Mouse (Mus musculus): ENCODE data around the gene Unc45b.
A peak's percentile ranks its signal among the peaks of the same experiment; 100 is the strongest.
"Not testable (repeated sequence)": the region's sequence is repeated elsewhere in the genome, so short reads cannot be mapped to it uniquely, and the experiment has no call there.

The Unc45b gene

GRCm38 (mm10) chr11:82950736-82951481 is 40.6 kb downstream of the Unc45b start, which contains the start of gene Slfn5:
Gene Slfn5, plus strand, starts transcription at chr11:82951349.
- DNase-seq = no peak

DNA sequence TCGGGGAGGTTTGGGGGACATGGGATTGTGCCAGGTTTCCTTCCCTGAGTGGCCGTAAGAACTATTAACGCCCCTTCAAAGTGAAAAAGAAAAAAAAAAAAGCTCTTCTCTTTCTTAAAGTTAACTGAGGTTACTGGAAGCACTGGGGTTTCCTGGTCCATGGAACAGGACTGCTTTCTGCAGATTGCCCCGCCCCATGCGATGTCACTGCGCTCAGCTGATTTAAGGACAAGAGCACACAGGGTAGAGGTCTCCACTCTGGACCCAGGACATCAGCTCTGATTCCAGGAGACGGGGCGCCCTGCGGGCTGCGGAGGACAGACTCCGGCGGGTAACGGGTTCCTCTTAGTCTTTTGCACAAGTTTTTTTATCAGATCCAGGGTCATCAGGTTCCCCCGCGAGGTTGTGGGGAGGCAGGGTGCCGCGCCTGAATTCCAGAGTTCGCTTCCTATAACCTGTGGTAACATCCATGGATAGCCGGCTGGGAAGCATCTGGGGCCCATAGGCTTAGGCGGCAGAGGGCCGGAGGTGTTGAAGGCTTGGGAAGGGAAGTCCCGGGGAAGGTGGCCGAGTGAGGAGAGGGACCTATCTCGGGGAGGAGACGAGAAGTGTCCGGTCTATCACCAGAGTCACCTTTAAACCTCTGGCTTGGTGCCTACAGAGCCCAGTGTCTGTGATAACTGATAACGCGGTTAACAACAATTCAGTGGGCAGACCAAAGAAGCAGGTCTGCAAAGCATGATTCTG is 41.7 kb downstream of the Unc45b start:
- DNase-seq = no peak

DNA sequence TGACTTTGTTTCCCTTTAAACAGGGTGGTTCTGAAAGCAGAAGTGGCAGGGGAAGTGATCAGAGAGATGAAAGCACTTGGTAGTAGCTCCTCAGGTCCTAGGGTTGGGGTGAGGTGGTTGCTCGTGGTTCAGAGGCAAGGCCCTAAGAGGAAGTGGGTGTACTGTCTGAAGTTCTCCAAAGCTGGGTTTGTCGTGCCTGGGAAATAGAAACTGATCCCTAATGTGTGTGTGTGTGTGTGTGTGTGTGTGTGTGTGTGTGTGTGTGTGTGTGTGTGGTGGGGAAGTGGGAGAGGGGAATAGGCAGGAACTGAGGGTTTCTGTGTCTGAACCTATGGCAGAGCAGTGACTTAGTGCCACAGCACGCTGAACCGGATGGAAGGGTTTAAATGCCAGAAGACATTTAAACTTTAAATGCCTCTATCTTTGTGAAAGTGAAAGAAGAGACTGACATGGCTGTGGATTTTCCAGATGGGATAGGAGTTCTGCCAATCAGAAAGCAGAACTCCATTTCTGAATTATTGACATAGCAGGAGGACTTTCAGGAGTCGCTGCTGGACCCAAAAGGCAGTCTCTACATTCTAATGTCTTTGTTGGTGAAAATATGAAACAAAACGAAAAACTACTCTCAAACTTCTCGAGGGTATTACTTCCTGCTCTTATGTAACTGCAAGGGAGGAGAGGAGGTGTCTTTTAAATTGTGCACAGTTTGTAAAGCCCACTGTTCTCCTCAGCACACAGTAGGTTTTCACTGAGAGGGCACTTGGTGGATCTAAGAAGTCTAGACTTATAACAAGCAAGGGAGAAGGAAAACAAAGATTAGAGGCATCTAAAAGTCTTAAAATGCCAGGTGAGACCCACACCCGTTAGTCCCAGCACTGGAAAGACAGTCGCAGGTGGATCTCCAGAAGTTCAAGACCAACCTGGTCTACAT is 42.5 kb downstream of the Unc45b start:
- peak; percentile 23 for DNase-seq

DNA sequence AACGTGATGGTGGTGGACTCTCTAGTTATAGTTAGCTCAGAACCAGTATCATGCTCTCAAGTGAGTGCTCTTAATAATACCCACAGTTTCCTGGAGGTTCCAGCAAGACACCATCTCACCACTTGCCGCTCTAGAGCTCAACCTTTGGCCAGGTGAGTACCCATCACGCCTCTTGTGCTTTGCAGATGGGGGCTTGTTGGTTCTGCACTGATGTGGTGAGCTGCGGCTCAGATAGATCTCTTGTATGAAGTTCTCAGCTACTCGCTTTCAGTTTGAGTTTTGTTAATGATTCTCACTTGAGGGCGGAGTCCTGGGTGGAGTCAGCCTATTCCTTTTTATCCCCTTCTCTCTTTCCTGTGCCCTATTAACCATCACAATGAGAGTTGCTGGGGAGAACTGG is 44.3 kb downstream of the Unc45b start:
- no peak for DNase-seq

DNA sequence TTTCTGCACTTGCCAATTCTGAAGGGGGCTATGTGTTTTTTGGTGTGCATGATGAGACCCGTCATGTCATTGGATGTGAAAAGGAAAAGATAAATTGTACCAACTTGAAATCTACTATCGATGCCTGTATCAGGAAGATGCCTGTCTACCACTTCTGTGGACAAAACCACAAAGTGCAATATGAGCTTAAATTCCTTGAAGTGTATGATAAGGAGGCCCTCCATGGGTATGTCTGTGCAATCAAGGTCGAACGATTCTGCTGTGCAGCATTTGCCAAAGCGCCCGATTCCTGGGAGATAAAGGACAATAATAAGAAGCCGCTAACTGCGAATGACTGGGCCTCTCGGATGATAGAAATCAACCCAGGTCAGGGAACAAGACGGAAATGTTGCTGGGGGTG is 46.6 kb downstream of the Unc45b start:
- no peak for DNase-seq

DNA sequence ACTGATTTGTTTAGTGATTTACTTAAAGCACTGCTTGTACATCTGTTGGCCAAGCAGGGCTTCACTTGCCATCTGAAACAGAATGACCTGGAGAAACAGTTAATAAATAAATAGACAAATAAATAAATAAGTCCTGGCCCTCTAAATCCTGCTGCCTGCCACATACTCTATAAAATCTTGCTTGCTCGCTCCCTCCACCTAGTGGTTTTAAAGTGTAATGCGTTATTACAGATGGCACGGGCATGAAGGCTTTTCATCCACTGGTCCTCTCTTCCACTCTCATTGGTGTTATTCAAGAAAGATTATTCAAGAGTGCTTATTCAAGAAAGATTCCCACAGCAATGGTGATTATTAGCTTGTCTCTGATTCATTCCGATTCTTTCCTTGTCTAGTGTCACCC is 49.3 kb downstream of the Unc45b start:
- peak; percentile 8 for DNase-seq

GRCm38 (mm10) chr11:82961743-82962142 is 51.4 kb downstream of the Unc45b start:
- no peak for DNase-seq

DNA sequence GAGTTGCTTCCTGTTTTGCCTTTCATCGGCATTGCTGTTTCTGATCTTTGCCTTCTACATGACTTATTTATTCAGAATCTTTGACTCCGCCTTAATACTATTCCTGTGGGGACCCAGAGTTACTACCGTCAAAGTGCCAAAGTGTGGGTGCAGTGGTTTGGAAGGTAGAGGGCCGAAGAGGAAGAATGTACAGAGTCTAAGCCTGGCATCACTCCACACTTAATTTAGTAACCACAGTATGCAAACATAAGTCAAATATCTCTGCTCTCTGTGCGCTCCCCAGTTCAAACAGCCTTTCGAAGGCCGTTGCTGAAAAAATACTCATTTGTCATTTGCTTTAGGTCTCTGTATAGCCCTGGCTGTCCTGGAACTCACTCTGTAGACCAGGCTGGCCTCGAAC is 51.9 kb downstream of the Unc45b start:
- DNase-seq = no peak

GRCm38 (mm10) chr11:82970712-82971589 is 60.6 kb downstream of the Unc45b start:
- DNase-seq = no peak

- no peak for DNase-seq
Observed at GRCm38 (mm10) chr11:82971590-82971974, 61.2 kb downstream of the Unc45b start.

DNA sequence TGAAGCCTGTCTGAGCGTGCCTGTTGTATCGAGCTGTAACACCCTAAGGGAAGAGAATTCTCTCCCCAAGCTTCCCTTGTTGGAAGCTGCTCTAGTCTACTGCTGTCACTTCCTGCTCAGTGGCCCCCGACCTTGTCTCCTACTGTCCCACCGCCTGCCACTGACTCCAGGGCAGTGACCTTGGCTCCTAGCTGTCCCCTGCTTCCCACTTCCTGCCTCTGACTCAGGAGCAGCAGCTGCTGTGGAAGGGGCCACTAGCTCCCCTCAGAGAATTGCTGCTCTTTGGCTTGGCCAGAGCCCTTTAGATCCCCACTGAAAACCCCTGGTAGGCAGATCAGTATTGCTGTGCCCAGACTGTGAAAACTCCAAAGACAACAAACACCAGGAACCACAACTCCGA is 63.6 kb downstream of the Unc45b start:
- no peak for DNase-seq

DNA sequence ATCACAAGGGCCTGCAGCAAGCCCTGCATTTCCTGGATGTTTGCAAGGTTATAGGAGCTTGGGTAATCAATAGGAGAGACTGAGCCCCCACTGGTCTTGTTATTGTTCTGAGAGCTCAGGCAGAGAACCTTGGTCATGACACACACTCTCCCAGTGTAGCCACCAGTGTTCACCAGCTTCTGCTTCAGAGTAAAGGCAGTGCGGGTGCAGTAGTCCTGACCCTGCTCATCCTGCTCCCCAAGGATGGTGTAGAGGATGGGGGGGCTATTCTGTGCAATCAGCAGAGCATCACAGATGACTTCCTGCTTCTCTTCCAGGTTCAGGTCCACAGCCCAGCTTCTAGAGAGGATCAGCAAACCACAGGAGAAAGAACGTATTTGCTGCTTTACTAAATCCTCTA is 72.1 kb downstream of the Unc45b start:
- DNase-seq = not testable (repeated sequence)

GRCm38 (mm10) chr11:82983193-82983592 is 72.8 kb downstream of the Unc45b start:
- no peak for DNase-seq

DNA sequence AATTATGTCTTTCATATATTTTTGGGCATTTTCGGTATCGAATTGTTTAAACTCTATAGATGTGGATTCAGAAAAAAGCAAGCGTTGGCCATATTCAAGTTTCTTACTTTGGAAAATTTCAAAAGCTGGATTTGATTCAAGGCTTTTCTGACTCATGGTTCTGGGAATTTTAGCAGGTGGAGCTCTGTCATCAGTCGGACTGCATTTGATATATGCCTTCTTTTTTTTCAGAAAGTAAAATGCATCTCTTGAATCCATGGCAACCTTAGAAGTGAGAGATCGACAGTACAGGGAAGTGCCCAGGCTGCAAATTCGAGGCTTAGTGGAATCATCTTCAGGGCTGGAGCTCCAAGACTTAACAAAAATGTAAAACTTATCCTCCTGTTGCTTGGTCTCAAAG is 77.3 kb downstream of the Unc45b start:
- no peak for DNase-seq

GRCm38 (mm10) chr11:82989357-82989756 is 79.0 kb downstream of the Unc45b start:
- DNase-seq = no peak

DNA sequence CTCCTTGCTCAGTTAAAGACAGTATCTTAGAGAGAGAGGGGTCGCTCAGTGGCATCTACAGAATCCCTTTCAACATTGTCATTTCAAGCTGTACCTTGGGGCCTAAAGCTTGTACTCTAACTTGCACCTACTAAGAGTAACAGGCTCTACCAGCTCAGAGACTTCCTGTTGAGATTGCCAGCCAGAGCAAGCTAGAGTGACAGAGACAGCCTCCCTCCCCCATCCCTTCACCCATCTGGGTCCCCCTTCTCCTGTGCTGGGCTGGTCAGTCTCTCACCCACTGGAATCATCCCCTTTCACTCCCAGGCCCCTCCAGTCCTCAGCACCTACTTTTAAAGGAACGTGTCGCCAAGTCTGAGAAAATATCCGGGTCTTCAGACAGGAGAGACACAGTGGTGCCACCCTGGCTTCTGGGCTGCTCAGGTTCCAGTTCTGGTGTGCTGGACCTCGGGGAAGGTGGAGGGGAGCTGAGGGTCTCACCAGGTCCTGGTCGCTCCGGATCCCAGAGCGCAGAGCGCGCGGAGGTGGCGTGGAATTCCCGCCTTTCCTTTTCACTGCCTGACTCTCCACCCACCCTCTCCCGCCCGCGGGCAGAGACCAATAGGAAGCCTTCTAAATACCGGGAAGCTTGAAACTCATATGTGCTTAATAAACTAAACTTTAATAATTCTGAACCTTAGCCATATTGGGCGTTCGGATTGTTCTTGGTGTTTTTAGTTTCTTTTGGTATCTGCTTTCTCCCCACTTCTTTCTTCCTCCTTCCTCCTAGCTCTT is 80.4 kb downstream of the Unc45b start:
- DNase-seq = not testable (repeated sequence)

DNA sequence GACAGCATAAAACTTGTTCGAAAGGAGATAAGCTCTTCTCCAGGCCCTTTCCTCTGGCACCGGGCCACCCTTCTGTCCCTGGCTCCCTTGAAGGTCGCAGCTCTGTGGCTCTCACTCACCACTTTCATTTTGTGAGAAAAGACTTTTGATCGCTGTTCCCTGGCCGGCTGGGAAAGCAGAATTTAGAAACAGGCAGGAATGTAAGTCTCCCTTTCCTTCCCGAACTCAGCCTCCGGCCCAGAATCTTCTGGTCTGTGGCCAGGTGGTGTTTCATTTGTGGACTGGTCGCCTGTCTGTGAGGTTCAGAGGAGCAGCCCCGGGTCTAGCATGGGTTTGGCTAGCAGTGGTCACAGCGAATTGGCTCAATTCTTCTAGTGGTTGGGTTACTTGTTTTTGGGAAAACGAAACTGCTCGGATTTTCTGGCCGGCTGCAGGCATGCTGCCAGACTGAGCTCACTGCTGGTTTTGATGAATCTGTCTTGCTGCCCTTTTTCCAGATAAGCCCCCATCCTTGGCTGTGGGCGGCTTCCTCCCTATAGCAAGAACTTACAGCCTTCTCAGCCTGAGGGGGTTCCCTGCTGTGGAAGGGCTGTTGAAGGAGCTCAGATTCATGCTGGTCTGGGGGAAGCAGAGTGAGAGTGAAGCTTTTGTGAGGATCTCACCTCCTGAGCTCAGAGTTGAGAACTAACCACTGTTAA is 81.3 kb downstream of the Unc45b start, which contains the start of gene Slfn9:
Slfn9 (minus strand) TSS at position 362 of the 698 bp plus-strand sequence.
- DNase-seq = no peak

Data from layer of hippocampus, adult 9-11 months (tissue).